Mouse (Mus musculus): ENCODE measurements around the gene Cntfr. TPM values are rescaled to one million over a fixed set of nuclear protein-coding genes. Genes with fewer than 3 reads are reported as not detected.

The Cntfr gene
- total RNA-seq, 2 experiments from 2014 or later, result 117 to 131 TPM

DNA sequence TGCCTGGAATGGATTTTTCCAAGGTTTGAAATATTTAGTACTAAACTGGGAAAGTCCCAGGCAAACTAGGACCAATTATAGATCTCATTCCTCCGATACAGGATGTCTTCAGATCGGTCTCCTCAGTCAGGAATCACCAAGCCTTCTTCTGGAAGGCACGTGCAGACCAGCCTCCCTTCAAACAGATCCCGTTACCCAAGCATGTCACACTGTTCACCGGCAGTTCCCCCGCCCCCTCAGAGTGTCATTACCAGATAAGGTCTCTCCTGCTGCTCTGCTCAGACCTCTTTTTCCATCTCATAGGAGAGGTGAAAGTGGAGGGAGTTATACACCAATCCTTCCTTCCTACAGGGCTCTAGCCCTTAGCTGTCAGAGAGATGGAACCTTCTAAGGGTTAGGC, 43.2 kb downstream of the Cntfr start:
- no peak for DNase-seq (ENCODE audit: low spot score in 2 of 2)

DNA sequence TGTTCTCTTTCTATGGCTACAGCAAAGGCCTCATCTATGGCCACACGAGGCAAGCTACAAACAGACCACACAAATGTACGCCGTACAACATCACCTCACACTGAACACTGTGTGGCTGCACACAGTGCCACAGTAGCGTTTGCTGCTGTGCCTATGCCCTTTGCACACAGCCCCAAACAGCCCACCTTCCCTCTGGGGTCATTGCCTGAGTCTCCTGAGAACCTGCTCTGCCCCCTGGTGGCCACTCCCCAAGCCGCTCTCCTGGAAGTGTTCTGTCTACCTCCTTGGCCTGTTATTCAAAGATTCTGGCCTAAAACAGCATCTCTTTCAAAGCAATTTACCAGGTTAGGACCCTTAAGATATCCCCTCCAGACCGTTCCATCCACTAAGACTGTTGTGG, 43.6 kb downstream of the Cntfr start:
- DNase-seq (ENCODE audit: low spot score in 2 of 2), result peak; percentile 70 to 83

DNA sequence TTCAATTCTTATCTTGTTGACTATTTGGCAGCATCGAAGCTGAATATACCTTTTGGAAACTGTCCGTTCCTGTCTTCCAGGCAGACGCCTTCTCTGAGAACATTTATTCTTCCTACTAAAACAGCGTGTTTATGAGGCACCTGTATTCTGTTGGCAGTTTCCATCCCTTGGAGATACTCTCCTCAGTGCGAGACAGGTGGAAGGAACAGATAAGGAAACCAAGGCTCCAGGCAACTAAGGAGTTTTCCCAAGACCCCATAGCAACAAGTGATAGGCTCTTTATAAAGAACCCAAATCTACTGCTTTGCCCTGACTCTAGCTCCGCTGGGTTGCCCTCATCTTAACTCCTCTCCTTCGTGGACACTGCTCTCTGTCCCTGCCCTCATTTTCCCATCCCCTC, 48.3 kb downstream of the Cntfr start:
- no peak for DNase-seq (ENCODE audit: low spot score in 2 of 2)

DNA sequence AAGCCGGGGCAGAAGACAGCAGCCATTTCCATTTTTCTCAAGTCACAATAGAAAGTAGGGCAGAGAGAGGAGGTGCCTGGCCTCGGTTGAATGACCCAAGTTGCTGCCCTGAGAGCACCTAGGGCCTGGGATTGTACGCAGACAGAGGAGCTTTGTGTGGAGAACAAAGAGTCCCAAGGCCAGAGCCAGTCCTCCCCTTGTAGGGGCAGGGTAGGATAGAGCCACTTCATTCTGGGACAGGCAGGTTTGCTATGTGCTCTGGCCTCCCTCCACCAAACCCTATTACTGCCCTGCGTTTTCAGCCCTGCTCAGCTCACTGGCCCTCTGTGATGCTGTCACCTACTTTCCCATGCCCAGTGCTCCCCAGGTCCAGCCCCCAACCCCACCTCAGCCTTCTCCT, 48.7 kb downstream of the Cntfr start:
- DNase-seq (ENCODE audit: low spot score in 2 of 2), result no peak

DNA sequence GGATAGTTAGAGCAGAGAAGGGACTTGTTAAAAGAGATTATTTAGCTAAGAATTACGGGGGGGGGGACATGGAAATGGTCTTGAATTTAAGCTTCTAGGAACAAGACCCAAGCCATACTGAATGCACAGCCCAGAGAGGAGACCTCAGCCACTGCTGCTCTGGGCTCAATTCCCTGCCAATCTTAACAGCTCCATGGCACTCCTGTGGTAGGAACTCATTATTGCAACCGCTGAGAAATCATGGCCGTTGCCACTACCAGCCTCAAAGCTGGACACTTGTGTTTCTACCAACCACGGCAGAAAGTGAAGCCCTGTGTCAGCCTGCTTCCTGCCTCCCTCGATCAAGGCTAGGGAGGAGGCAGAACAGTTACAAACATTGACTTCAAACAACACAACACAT, 51.4 kb downstream of the Cntfr start:
- DNase-seq (ENCODE audit: low spot score in 2 of 2), result peak in 1 of 2 experiments; percentile 20

DNA sequence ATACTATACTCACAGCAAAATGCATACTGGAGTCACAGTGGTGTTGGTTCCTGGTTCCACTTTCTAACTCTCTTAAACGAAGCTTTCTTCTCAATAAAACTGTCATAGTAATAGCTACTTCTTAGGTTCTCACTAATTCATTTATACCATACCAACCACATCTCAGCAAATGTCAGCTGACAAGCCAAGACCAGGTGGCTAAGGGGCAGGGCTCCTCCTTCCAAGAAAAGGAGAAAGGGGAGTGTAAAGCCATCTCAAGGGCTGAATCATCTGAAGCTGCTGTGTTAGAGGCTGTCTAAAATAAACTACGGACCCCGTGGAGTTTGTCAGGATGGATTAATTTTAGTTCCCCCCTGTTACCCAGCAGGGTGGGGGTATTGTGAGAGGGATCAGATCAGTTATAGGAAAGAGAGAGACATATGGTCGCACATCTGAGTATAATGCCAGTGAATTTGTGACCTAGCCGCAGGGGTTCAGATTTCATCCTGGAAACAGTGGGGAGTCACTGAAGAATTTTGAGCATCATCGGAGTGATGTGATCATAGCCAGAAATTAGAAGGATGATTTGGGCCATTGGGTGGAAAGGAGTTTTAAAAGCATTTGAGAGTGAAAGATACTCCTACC, 55.6 kb downstream of the Cntfr start:
- DNase-seq (ENCODE audit: low spot score in 2 of 2), result no peak

DNA sequence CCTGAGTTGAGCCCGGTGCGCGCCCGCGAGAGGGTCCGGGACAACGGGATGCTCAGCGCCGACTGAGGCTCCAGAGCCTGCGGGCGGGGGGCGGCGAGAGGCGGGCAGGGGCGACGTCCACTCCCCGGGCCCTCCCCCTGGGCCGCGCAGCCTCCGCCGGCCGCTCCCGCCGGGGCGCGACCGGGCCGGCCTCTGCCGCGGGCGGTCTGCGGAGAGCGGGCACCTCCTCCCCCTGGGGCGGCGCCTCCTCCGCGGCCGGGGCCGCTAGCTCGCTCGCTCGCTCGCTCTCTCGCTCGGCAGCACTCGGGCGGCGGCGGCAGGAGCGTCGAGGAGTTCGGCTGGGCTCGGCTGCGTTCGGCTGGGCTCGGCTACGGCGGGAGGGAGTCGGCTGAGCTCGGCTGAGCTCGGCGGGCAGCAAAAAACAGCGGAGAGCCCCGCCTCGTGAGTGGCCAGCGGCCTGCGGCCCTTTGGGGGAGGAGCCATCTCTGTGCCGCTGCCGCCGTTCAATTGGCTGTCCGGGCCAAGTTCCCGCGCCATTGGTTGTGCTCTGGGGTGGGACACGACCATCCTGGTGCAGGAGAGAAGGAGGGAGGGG, 56.9 kb downstream of the Cntfr start, which contains the start of gene Enho:
Gene Enho (minus strand): TSS at position 412 of the 595 bp plus-strand sequence.
- DNase-seq (ENCODE audit: low spot score in 2 of 2), result peak; percentile 97

DNA sequence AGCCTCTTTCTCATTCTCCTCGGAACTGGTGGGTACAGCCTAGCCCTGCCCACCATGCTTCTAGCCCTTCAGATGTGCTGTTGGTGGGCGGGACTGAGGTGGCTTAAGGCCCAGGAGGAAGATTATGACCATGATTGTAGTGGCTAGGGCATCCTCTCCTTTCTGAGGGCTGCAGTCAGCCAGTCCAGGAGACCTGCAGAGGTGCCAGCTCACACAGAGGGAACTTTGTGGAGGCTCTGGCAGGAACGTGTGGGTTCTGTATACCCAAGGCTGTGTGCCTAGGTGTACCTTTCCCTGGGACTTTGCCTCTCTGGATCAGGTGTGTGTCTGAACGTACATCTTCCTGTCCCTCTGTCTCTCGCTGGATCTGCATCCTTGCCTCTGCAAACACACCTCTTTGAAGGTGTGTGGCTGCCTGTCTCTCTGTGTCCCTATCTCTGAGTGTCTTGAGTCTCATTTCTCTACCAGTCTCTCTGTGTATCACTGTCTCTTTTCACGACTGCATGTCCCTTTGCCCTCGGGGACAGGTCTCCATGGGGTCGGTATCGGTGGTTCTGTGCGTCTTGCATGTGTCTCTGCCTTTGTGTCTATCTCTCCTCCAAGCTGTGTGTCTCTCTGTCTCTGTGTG, 57.6 kb downstream of the Cntfr start:
- peak; percentile 12 to 25 for DNase-seq (ENCODE audit: low spot score in 2 of 2)

DNA sequence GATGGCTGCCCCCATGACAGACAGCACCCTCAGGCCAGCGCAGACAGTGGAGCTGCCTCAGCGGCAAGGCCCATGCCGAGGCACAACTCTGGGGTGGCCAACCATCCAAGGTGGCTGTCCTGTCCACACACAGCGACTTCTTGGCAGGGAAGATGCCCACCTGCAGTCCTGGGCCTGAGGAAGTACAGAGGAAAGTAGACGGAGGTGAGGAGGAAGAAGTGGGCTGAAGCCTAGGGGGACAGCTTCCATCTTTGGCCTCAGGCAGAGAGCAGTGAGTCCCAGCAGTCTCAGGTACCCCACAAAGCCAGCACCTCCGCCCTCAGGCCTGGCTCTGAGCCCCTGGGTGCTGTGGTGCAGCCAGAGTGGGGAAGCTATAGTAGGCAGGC, 58.1 kb downstream of the Cntfr start:
- DNase-seq (ENCODE audit: low spot score in 2 of 2), result peak in 1 of 2 experiments; percentile 21

DNA sequence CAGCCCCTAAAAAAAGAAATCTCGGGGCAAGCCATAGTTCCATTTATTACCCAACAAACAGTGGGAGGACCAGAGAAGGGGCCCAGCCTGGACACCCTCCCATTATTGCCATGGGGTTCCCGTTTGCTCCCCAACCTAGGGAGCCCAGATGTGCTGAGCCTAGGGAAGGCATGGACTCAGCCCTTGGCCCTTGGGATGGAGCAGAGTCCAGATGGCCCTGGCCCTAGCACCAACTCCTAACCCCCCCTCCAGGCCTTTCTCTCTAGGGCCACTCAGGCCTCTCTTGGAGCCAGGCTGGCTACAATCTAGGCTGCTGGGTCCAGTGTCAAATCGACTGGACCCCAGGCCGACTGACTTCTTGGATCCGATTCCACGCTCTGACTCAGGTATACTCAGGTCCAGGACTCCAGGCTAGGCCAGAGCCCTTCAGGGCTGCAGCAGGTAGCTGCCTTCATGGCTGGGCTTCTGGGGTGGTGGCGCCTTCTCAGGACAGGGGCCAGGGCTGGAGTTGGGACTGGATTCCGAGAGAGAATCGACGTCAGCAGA, 58.6 kb downstream of the Cntfr start:
- no peak for DNase-seq (ENCODE audit: low spot score in 2 of 2)

DNA sequence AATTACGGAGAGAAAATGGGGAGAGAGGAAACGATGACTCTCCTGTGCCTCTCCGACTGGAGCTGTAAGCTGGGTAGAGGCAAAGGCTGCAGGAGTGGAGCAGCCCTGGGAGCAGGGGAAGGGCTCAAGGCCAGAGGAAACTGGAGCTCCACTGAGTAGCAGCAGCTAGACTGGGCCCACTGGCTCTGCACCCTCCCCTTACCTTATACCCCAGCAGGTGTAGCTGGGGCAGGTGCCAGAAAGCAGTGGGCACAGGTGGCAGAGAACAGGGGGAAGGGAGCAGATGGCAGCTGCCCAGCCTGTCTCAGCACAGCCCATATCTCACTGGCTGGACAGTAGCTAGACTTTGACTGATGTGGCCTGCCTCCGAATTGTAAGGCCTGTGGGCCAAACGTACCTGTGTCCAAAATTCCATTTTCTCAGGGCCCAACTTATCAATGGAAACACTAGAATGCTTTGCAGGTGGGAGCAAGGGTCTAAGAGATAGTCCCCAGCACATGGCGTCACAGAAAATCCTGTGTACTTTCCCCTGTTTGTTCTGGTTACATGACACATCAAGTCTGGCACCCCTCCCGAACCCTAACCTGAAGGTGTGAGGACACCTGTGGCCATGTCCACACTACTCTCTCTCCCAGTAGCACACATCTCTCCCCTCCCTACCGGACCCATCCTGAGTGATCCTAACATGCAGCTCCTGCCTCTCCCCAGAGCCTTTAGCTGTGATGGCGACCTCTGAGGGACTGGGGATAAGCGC, 59.8 kb downstream of the Cntfr start:
- no peak for DNase-seq (ENCODE audit: low spot score in 2 of 2)

DNA sequence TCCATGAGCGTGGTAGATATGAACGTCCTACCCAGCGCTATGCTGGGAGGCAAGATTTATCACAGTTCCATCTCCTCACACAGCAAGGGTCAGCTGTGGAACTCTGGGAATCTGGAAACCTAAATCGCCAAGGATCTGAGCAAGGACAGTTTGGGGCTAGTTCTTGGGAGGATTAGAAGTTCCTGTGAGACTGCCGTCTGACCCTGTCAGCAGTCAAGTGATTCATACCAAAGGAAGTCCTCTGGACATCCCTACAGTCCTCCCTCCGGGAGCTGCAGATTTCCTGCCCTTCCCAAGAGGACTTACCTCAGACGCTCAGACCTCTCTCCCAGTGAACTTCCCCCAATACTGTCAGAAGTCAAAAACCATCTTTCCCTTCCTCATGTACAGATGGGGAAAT, 60.5 kb downstream of the Cntfr start:
- DNase-seq (ENCODE audit: low spot score in 2 of 2), result no peak

DNA sequence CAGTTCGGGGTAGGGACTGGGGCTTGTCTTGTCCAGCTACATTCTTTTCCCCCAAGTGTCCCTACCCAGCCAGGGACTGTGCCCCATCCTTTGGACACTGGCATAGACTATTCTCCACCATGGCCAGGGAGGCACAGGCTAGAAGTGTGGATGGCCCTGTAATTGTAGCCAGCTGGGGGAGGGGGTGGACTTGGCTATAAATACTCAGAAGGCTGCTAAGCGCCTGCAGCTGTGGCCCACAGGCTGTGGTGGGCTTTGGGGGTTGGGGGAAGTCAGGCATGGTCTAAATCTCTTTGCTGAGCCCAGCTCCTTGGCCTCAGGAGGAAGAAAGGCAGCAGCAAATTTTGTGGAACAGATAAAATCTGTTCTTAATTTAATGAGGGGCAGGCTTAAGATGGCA, 61.0 kb downstream of the Cntfr start:
- no peak for DNase-seq (ENCODE audit: low spot score in 2 of 2)

DNA sequence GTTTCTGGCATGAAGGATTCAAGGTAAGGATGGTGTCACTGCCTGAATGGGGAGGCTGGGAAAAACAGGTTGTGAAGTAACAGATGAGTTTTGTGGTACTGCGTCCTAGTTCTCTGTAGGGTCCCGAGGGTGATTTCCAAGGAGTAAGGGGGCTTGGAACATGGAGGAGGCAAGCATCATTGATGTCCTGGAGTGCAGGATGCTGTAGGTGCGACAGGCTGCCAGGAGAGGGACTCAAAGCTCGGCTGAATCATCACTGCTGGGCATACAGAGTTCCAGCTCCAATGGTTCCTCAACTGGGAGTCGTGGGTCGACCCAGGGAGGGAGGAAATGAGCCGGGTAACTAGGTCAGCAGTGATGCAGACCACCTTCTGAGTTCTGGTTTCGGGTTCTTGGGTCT, 61.7 kb downstream of the Cntfr start:
- no peak for DNase-seq (ENCODE audit: low spot score in 2 of 2)

DNA sequence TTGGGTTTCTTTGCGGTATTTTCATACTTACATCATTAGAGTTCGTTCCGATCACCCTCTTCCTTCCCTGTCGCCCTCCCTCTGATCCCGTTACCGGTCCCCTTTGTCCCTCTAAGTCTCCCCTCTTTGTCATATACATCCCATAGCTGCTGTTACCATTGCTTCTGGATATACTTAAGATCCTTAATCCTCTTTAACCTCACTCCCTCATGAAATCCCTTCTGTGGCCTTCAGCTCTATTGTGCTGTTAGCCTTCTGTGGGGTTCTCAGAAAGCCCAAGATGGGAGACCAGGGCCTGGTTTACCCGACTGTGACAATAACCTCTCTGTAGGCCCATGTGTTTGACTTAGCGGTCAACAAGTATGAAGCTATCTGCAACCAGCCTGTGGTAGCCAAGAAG, 62.3 kb downstream of the Cntfr start:
- no peak for DNase-seq (ENCODE audit: low spot score in 2 of 2)

DNA sequence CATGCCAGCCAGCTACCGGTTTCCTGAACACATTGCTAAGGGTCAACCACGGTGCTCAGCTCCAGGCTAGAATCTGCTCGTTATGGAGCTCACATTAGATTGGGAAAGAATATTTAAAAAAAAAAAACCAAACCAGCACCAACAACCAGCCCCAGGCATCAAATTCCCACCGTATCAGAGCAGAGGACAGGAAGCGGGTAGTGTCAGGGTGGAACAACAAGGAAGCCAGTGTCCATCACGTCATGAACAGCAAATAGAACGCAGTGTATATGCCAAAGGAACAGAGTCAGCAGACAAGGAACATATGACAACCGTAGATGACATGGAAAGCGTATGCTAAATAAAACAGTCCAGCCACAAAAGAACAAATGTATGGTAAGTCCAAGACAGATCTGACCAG, 63.9 kb downstream of the Cntfr start:
- no peak for DNase-seq (ENCODE audit: low spot score in 2 of 2)

DNA sequence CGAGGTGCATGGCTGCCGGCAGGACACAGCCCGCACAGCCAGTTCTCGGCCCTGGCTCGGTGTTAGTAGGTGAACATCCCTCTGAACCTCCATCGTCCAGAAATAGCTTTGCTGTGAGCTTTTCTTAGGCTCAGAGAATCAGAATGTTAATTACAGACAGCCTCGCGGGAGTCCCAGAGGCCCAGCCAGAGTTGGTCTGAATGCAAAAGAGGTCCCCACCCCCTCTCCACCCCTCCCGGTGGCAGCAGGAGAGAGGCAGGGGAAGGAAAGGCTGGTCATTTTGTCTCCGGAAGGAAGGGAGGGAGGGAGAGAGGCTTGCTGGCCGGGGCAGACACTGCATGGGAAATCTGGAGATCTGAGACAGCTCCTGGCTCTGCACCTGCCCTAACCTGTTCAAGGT, 65.5 kb downstream of the Cntfr start:
- DNase-seq (ENCODE audit: low spot score in 2 of 2), result peak in 1 of 2 experiments; percentile 37

DNA sequence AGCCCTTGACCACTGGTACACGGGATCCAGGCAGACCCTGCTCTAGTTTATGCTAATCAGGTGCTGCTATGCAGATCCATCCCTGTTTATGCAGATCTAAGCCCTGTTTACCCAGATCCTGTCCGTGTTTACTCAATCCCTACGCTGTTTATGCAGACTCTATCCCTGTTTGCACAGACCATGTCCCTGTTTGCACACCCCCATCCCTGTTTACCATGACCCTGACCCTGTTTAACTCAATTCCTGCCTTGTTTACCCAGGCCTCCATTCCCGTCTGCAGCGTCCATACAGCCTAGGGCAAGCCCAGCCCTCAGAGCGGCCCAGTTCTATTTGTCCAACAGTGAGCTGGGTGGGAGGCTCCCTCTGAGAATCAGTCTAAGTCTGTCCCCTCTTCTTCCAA, 66.7 kb downstream of the Cntfr start:
- DNase-seq (ENCODE audit: low spot score in 2 of 2), result no peak

DNA sequence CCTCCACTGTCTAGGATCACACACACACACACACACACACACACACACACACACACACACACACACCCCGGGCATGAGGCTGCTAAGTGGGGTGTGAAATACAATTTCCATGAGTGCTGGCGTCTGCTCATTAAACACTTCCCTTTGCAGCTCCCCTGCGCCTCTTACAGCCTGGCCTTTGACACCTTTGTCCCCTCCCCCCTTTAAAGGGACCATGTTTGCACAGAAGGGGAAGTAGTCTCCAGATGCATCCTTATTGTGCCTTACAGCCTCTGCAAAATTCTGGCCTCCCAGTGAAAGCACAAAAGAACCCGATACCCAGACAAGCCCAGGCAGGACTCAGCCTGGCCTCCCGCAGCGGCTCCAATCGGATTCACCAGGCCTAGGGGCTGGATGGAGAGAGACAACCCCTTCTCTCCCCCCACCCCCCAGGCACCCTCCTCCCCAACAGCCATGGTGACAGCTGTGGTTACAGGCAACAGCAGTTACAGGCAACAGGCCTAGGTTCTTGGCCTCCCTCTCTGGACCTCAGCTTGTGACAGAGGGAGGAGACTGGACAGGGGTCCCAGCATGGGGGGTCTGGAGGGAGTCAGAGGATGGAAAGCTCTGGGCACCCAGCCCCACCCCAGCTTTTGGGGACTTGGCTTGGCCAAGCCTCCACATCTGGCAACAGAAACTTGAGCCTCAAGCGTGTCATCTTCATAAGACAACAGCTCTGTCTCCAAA, 68.5 kb downstream of the Cntfr start:
- no peak for DNase-seq (ENCODE audit: low spot score in 2 of 2)

DNA sequence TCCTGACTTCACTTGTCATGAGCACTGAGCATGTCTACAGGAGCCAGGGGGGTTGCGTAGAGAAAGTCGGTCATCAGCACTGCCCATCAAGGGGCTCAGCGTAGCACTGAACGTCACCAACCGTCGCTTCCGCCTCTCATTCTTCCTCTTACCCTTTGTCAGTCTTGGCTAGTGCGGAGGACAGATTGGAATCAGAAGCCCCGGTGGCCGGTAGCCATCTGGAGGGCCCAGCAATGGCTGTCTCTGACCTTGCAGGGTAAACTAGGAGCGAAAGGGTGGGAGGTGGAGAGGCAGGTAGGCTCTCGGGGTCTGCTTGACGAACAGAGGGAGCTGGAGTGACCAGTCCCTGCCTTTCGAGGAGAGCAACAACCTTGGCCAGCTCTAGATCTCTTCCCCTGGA, 74.8 kb downstream of the Cntfr start:
- no peak for DNase-seq (ENCODE audit: low spot score in 2 of 2)

Data from left cerebral cortex, adult 18-20 months (tissue).